Mouse (Mus musculus) cortical plate, adult 2 months (tissue): Measurements from ENCODE around the gene Ipo8.

Experiments used
- CTCF ChIP-seq: fragments of 200-500 bp; IDR thresholded peaks from 2 replicates; pipeline ENCODE4 v1.5.1; 2011; ENCODE audit warnings: mild to moderate bottlenecking, control low read depth, low read length; ENCODE audit not compliant: insufficient read depth; ENCODE audit errors: extremely low read depth
- POLR2A ChIP-seq: fragments of 200-500 bp; IDR thresholded peaks from 2 replicates; pipeline ENCODE4 v1.6.1; 2011; ENCODE audit warnings: mild to moderate bottlenecking, low read length, control low read depth; ENCODE audit not compliant: insufficient read depth; ENCODE audit errors: extremely low read depth

DNA sequence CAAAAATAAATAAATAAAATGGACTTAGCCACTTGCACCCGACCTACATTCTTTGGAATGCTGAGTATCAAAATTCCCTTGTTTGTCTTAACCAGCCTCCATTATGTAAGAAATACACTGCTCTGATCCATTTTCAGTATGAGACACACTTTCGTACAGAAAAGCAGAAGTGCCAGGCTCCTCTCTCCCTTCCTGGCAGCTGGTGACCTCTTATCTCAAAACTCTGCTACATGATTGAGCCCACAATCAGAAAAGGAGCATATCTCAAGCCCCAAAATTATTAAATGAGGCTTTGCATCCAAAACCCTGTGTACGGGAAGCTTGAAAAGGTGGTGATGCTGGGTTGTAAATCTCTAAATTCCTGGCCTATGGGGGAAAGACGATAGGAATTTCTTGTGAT lies 69.8 kb downstream of the Ipo8 start:
- TF ChIP-seq CTCF (no peak), POLR2A (no peak)
